Mouse (Mus musculus) gonadal fat pad, adult 2 months (tissue): ENCODE results near the gene Ninl. TPM values are rescaled to one million over a fixed set of nuclear protein-coding genes. Genes with fewer than 3 reads are reported as not detected.

ENCODE experiments used
- DNase-seq: peaks from one replicate; pipeline ENCODE4 v3.0.0-alpha.2; 2012; ENCODE audit warnings: low read depth
- polyA plus RNA-seq: library from polyadenylated mRNA; depleted of rRNA; stranded (reverse); fragments of >200 nt; gene quantifications from 2 replicates; pipeline ENCODE4 v1.2.3, GENCODE M21; 2012; rRNA removed

Gene Ninl
- polyA plus RNA-seq, 1 experiment = 2.2 TPM

- DNase-seq = no peak
Measured at GRCm38 (mm10) chr2:150904272-150904935, 134.8 kb downstream of the Ninl start, which contains the start of gene Abhd12. Gene Abhd12 (minus strand): TSS chr2:150904741.

- no peak for DNase-seq
Measured at GRCm38 (mm10) chr2:150902347-150902746, 136.8 kb downstream of the Ninl start.

GRCm38 (mm10) chr2:150900341-150900740 is 138.8 kb downstream of the Ninl start:
- no peak for DNase-seq

GRCm38 (mm10) chr2:150895691-150896252 is 143.4 kb downstream of the Ninl start:
- no peak for DNase-seq

- no peak for DNase-seq
Measured at GRCm38 (mm10) chr2:150894617-150895267, 144.4 kb downstream of the Ninl start.

GRCm38 (mm10) chr2:150887370-150887769 is 151.8 kb downstream of the Ninl start:
- no peak for DNase-seq

GRCm38 (mm10) chr2:150886315-150886714 is 152.9 kb downstream of the Ninl start:
- no peak for DNase-seq

- no peak for DNase-seq
Measured at GRCm38 (mm10) chr2:150885814-150886213, 153.4 kb downstream of the Ninl start.

- no peak for DNase-seq
Measured at GRCm38 (mm10) chr2:150884779-150885110, 154.4 kb downstream of the Ninl start.

Other genes with a start within 250 kb of the Ninl start
- 216 and 225 TPM in 2 replicates for gene Abhd12, start 134.6 kb downstream of the Ninl start, polyA plus RNA-seq
- 1.2 and 1.7 TPM in 2 replicates for gene Gins1, start 134.0 kb downstream of the Ninl start, polyA plus RNA-seq
- gene Nanp, start within 50 bp of the Ninl start, polyA plus RNA-seq = 3.3 and 3.4 TPM in 2 replicates
- 0.27 TPM in 1 of 2 replicates, not detected in the other for gene Gm14151, start 53.0 kb upstream of the Ninl start, polyA plus RNA-seq
- 0.07 and 0.15 TPM in 2 replicates for gene Gm14147, start 58.9 kb upstream of the Ninl start, polyA plus RNA-seq